Mouse (Mus musculus) ES-Bruce4 (cell line): ENCODE results near the gene Morn5. TPM values are rescaled to one million over a fixed set of nuclear protein-coding genes. Genes with fewer than 3 reads are reported as not detected.

ENCODE experiments used
- H3K27ac ChIP-seq: 2 replicates; pipeline ENCODE4 v1.5.1; 2012; ENCODE audit warnings: low read length, inconsistent platforms; ENCODE audit not compliant: insufficient read depth
- H3K27me3 ChIP-seq: 2 replicates; pipeline ENCODE4 v1.6.1; 2012; ENCODE audit warnings: mild to moderate bottlenecking, low read length, inconsistent platforms; ENCODE audit not compliant: control insufficient read depth, poor library complexity, insufficient read depth, severe bottlenecking
- H3K36me3 ChIP-seq: 2 replicates; pipeline ENCODE4 v1.6.1; 2012; ENCODE audit warnings: inconsistent platforms, mild to moderate bottlenecking, low read length, moderate library complexity; ENCODE audit not compliant: control insufficient read depth, poor library complexity, insufficient read depth, severe bottlenecking
- H3K4me1 ChIP-seq: one replicate; pipeline ENCODE4 v1.8.1; 2011; ENCODE audit warnings: low read length; ENCODE audit not compliant: control insufficient read depth, insufficient read depth
- H3K4me3 ChIP-seq: 2 replicates; pipeline ENCODE4 v1.5.1; 2011; ENCODE audit warnings: low read depth, mild to moderate bottlenecking, low read length
- H3K9ac ChIP-seq: 2 replicates; pipeline ENCODE4 v1.6.1; 2012; ENCODE audit warnings: low read depth, mild to moderate bottlenecking, inconsistent platforms; ENCODE audit not compliant: poor library complexity, severe bottlenecking
- H3K9me3 ChIP-seq: replicated peaks from 2 replicates; pipeline ENCODE4 v1.6.1; 2012; ENCODE audit warnings: mild to moderate bottlenecking, low read length, inconsistent platforms; ENCODE audit not compliant: control insufficient read depth, poor library complexity, insufficient read depth, severe bottlenecking
- CTCF ChIP-seq: IDR thresholded peaks from one replicate; pipeline ENCODE4 v1.8.1; 2011; ENCODE audit warnings: low read depth, low read length
- EP300 ChIP-seq: IDR thresholded peaks from 2 replicates; pipeline ENCODE4 v1.6.1; 2011; ENCODE audit warnings: low read depth, low read length; ENCODE audit not compliant: insufficient read depth
- POLR2A ChIP-seq: IDR thresholded peaks from one replicate; pipeline ENCODE4 v1.8.1; 2011; ENCODE audit warnings: low read length; ENCODE audit not compliant: insufficient read depth
- polyA plus RNA-seq: library from polyadenylated mRNA; stranded (reverse); fragments of >200 nt; gene quantifications from 2 replicates; pipeline ENCODE4 v1.2.4, GENCODE M21; 2011; ENCODE audit warnings: low read depth; ENCODE audit not compliant: missing spikeins, insufficient read depth, insufficient read length

Morn5 gene
- polyA plus RNA-seq, 1 experiment, result not detected

DNA sequence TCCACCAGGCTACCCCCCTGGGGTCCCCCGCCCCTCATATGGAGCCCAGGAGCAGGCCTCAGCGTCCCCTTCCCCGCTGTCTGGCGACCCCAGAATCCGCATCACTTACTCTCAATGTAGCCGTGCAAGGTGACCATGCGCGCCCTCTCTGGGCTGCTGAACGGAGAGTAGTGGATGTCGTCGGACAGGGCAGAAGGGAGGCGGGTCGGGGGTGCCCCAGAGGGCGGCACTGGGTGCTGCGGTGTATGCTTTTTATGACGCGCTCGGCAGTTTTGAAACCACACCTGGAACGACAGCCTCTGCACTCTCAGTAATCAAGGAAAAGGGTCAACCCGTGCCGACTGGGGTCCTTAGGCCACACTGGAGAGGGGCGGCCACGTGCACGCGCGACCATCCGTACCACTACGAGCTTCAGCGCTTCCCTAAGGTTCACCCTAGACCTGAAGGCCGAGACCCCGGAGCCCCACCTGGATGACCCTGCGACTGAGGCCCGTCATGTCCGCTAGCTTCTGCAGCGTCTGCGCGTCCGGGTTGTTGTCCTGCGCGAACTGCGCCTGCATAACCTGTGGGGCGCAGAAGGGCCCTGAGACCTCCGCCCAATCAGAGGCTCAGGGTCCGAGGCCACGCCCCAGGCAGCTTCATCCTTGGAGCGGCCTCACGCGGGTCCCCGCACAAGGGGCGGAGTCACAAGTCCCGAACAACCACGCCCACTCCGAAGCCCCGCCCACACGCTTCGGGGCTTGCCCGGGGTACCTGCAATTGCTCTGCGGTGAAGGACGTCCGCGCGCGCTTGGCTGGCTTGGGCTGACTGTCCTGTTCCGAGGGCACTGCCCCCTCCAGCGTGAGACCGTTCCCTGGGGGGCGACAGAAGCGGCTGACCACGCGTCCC, 41.8 kb downstream of the Morn5 start:
- H3K27me3 ChIP-seq, result peaks cover 5% of the 10 kb centered on the region; the same call in 1 of the 2 replicates
- no peaks in the 10 kb centered on the region for H3K4me1 ChIP-seq
- H3K27ac ChIP-seq, result no peak overlapping the region
- no peaks in the 10 kb centered on the region for H3K9me3 ChIP-seq
- H3K4me3 ChIP-seq, result peak overlapping the region; percentile 74
- no peaks in the 10 kb centered on the region for H3K36me3 ChIP-seq
- TF ChIP-seq CTCF, result no peak
- TF ChIP-seq POLR2A, result peak; percentile 51
- peak overlapping the region; percentile 62 for H3K9ac ChIP-seq

DNA sequence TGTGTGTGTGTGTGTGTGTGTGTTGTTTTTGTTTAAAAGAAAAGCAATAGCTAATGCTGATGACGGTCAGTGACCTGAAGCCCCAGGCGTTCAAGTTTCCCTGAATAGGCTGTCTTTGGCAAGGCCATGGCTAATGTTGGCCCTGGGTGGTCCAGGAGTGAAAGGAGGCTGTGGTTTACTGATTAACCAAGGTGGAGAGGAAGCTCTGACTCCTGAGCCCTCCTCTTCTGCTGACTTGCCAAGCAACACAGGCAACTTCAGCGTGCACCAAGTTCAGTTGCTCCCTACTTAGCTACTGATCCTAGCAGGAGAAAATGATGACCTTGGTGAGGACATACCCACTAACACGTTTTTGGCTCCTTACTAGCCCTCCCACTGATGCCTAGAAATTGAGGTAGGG, 43.5 kb downstream of the Morn5 start:
- no peaks in the 10 kb centered on the region for H3K9me3 ChIP-seq
- H3K27me3 ChIP-seq, result peaks cover 7% of the 10 kb centered on the region
- no peaks in the 10 kb centered on the region for H3K36me3 ChIP-seq
- H3K9ac ChIP-seq, result no peak overlapping the region
- no peaks in the 10 kb centered on the region for H3K4me1 ChIP-seq
- H3K4me3 ChIP-seq, result no peak overlapping the region
- no peak overlapping the region for H3K27ac ChIP-seq
- TF ChIP-seq EP300 (no peak), POLR2A (no peak), CTCF (no peak)

DNA sequence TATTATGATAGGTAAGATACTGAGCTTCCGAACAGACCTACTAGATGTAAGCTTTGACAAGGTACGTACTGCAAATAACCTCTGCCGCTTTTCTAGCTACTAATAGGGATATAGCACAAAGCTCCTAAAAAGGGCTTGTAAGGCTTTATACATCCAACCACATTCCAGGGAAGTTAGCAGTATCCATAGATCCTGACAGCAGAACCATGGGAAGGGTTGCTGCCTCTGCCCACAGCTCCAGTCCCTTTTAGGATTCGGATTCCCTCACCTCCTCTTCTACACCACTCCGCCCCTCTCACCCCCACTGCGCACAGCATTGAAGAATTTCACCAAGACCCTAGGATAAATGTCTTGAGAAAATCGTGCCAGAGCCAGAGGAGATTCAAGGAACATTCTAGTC, 44.0 kb downstream of the Morn5 start:
- Histone ChIP-seq H3K9ac (no peak overlapping the region), H3K4me1 (no peaks in the 10 kb centered on the region), H3K4me3 (no peak overlapping the region), H3K27me3 (peaks cover 7% of the 10 kb centered on the region), H3K27ac (no peak overlapping the region), H3K36me3 (no peaks in the 10 kb centered on the region), H3K9me3 (no peaks in the 10 kb centered on the region)
- no peak for TF ChIP-seq CTCF
- TF ChIP-seq POLR2A, result no peak
- TF ChIP-seq EP300, result no peak

DNA sequence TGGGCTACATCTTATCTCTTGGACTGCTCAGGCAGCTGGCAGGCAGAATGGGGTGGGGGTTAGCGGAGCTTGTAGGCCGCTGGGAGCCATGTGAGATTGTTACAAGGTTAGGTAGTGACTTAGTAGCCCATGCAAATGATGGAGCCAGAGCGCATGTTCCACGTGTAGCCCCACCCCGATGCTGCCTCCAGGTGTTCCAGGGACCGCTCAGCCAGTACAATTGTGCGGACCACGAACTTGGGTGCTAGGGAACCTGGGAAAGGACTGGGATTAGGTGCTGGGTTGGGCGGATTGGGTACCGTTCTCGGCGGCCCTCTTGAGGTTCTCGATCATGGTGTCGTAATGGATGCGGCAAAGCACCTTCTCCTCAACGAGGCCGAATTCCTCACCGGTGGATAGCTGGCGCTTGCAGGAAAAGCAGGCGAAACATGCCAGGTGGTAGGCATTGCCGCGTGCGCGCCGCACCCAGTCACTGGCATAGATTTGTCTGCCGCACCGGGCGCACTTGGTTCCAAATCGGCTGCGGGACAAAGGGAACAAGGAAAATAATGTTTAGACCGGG, 44.7 kb downstream of the Morn5 start:
- Histone ChIP-seq H3K4me3 (peak overlapping the region; percentile 6), H3K9me3 (no peaks in the 10 kb centered on the region), H3K27me3 (peaks cover 7% of the 10 kb centered on the region), H3K27ac (no peak overlapping the region), H3K36me3 (no peaks in the 10 kb centered on the region), H3K9ac (no peak overlapping the region), H3K4me1 (no peaks in the 10 kb centered on the region)
- TF ChIP-seq POLR2A (no peak), EP300 (0 out of 2 replicates have a peak, but pooled peaks have one; percentile 11)

DNA sequence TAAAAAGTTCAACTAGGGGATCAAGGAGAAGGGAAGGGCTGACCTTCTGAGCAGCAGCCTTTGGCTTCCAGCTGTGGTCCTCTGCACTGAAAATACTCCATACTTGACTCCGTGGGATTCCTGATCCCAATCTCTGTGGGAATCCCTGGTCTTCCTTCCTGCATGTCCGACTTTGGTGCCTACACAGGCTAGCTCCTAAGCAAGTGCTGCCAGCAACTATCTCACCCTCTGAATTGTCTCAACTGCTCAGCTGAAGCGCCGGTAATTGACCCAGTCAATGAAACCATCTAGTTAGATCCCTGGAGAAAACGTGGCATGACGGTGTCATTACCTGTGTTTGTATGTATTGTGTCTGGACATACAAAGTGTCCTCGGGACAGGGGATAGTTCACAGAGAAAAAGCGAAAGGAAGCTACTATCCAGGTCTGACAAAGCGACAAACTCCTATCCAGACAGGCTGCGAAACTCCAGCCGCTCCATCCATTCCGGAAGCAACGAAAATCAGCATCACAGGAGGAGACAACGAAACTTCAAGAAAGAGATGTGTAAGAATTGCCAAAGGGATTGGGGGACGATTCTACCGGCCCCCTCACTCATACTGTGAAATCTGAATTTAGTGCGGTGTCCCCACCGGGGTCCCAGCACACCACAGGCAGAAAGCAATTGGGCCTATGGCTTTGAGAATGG, 48.0 kb downstream of the Morn5 start:
- no peak overlapping the region for H3K27ac ChIP-seq
- no peak overlapping the region for H3K4me3 ChIP-seq
- no peaks in the 10 kb centered on the region for H3K36me3 ChIP-seq
- TF ChIP-seq CTCF, result no peak
- no peaks in the 10 kb centered on the region for H3K4me1 ChIP-seq
- H3K27me3 ChIP-seq, result peaks cover 9% of the 10 kb centered on the region
- H3K9me3 ChIP-seq, result no peaks in the 10 kb centered on the region
- H3K9ac ChIP-seq, result no peak overlapping the region

DNA sequence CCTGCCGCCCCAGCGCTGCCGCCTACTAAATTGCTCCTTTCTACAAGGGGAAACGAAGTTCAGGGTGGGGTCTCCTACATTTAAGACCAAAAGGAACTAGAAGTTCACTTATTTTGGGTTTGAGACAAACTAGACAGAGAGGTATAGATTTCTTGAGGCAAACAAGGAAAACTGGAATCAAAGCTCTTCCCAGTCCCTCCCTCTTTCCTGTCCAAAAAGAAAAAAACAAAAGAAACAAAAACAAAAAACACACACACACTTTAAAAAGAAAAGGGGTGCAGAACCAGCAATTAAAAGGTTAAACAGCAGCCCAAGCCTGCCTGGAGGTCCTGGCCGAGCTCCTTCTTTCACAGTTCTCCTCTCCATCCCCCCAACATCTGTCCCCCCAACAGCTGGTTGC, 48.8 kb downstream of the Morn5 start:
- Histone ChIP-seq H3K4me1 (peaks cover under 1% of the 10 kb centered on the region), H3K9ac (no peak overlapping the region)

More for the DNA sequence above, 48.8 kb downstream of the Morn5 start:
- TF ChIP-seq EP300 (no peak), POLR2A (no peak), CTCF (no peak)
- Histone ChIP-seq H3K27me3 (peaks cover 5% of the 10 kb centered on the region), H3K36me3 (no peaks in the 10 kb centered on the region), H3K4me3 (no peak overlapping the region), H3K27ac (no peak overlapping the region), H3K9me3 (no peaks in the 10 kb centered on the region)
